Mouse (Mus musculus) layer of hippocampus, adult 11-12 months (tissue): ENCODE results near the gene Rasa2.

ENCODE experiments used
- DNase-seq: peaks from one replicate; pipeline ENCODE4 v3.0.0; 2022; ENCODE audit warnings: low spot score

The Rasa2 gene

GRCm38 (mm10) chr9:96638508-96638907 is 7.1 kb upstream of the Rasa2 start:
- DNase-seq = no peak

DNA sequence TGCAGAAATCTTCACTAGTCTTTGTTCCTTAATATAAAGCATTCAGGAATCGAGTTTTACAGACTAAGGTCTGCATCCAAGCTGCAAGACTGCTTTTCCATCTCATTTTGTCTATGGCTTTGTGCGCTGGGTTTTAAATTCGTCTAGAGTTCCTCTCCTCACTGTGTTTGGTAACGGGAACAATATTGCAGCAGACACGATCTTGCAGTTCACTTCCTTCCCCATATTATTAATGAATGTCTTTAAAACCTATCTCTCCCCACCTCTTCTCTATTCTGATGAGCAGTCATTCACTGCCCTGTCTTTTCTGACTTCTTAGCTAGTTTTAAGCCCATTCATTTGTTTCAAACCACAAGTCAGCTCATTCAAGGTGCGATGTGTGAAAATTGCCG is 5.7 kb upstream of the Rasa2 start:
- no peak for DNase-seq

DNA sequence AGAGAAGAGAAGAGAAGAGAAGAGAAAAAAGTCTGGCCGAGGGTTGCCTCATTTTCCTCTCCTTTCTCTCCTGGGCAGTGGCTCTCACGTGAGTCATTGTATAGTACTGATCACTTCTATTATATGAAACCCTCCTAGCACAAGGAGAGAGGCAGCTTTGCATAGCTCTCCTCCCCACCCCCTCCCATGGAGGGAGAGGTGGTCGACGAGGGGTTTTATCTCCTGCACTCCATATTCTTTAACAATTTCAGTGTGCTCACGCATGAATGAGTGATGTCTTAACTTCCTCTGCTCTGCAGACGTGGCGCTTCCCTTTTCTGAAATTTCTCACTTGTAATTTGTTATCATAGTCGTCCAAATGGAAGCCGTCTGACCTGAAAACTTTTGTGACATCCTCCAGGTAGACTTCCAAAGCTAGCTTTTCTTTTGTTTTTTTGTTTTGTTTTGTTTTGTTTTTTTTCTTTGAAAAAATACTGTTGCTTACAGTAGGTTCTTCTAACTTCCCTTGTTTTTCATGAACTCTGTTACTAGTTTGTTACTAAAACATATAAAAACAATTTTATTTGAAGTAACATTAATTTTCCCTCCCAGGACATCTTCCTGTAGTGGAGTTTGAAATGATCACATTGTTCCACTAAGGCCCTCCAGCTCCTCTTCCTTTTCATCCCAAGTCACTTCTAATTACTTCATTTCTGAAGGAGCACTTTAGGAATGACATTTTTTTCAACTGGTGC is 5.2 kb upstream of the Rasa2 start:
- DNase-seq = no peak

DNA sequence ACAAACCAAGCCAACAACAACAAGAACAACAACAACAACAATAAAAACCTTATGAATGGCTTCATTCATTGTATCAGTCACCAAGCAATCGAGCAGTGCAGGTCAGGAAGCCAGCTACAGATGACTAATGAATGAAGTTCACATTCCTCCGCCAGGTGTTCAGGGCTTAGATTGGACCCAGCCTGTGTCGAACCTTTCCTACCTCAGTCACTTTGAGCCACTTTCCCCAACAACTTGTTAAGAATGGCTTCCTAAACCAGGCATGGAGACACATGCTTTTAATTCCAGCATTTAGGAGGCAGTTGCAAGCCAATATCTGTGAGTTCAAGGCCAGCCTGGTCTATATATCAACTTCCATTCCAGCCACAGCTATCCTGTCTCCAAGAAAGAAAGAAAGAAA is 4.5 kb upstream of the Rasa2 start:
- DNase-seq = no peak

- no peak for DNase-seq
These were observed 3.8 kb upstream of the Rasa2 start for GRCm38 (mm10) chr9:96635176-96635575.

GRCm38 (mm10) chr9:96633771-96634170 is 2.4 kb upstream of the Rasa2 start:
- no peak for DNase-seq

GRCm38 (mm10) chr9:96632756-96633155 is 1.3 kb upstream of the Rasa2 start:
- DNase-seq = no peak

- no peak for DNase-seq
These were observed 765 bp upstream of the Rasa2 start for GRCm38 (mm10) chr9:96632073-96632690.

DNA sequence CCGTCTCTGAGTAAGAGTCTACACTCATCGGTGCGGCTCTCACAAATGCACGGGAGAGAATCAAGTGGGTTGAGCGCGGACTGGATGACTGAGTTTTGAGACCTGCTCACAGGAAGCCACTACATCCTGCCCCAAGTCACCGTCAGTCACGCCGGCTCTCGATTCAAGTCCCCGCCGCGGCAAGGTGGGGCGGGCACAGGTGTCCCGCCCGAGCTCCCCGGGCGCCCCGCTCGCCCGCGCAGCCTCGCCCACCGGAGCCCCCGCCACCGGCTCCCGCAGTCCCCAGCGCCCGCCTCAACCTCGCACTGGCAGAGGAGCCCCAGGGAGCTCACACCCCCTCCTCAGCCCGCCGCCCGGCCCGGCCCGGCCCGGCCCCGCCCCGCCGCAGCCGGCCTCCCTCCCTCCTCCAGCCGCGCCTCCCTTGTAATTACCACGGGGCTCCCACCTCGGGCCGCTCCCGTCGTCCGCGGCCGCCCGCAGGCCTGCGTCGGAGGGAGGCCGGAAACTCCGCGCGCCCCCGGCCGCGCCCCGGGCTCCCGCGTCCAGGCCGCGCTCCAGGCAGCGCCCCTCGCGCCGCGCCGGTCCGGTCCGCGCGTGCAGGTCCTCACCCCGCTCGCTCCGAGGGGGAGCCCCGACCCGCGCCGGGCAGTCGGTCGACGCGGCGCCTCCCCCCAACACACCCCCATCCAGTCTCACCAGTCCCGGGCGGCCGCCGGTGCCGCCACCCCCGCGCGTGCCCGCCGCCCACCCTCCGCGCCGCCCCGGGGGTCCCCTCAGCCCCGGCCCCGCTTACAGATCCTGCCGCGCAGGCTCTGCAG is 637 bp downstream of the Rasa2 start:
- DNase-seq = peak; percentile 17

DNA sequence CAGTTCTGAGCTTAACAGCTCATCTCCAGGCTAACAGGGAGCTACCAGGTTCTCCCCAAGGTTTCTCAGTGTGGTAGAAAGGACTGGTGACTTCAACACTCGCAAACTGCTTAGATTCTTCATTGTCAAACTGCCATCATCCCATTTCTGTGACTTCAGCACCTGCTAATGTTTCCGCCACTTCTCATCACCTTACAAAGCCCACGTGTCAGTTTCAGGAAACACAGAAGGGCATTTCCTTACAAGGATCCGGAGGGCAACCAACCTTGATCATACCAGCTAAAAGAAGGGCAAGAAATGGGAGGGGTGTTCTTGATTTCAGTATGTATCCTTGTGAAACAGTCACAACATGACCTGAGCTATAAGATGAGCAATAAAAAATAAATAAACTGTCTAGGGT is 2.3 kb downstream of the Rasa2 start:
- DNase-seq = no peak

DNA sequence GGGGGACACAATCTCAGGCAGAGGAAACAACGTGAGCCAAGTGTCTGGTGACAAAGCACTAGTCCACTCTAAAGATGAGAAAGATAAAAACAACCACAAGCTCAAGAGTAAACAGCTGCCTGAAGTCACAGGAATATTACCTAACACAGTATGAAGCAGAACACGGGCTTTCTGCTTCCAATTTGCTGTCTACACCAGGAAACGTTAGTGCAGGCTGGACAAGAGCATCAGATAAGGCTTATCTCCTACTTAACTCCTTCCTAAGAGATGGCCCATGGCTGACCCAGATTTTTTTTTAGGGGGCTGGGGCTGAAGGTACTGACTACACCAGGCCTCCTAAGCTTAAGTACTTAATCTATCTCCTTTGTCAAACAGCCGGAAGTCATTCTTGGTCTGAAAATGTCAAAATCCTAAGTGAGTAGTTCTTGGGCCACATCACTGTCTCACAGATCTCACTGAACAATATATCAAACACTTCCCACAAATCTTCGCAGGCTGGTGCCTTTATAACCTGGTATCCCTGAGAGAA is 3.8 kb downstream of the Rasa2 start:
- no peak for DNase-seq

DNA sequence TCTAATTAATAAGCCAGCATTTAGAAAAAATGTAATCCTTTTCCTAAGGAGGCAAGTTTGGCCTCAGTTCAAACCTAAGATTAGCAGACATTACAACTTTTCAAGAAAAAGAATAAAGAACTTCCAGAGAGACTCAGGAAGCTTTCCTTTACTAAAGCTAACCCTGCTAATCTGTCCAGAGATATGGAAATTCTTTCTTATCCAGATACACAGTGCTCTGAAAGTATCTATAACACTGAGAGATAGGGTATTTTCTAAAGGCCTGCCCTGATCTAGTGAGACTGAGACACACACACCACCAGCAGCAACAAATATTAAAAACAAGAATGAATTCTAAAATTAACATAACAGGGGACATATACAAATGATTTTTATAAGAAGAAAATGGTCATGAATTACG is 4.4 kb downstream of the Rasa2 start:
- DNase-seq = no peak

DNA sequence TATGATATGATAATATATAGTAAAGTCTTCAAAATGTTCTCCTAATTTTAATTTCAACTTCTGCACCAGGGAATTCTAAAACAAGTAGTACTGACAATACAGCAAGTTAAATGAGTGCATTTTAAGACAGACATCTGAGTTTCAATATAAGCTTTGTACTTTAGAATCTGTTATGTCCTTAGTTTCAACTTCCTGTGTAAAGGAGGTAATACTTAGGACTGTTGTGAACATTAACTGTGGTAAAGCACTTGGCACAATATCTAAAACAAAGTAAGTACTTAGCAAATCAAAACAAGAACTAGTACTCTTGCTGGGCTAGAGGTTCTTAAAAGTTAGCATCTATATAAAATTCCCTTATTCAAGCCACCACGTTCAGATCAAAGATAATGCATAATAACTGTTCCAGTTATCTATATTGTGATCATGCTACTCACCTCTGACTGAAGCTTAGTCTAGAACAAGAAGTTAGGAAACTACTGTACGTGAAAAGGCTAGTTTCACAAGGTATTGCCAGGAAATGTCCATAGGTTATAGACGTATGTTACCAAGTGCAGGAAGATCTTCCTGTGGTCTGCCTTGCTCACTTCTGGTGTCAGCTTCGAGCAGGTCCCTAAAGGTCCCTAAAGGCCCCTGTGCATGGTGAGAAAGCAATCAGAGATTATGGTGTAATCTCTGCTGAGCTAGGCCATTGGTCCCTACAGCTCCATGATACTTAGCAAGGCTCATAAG is 12.8 kb downstream of the Rasa2 start:
- DNase-seq = no peak

DNA sequence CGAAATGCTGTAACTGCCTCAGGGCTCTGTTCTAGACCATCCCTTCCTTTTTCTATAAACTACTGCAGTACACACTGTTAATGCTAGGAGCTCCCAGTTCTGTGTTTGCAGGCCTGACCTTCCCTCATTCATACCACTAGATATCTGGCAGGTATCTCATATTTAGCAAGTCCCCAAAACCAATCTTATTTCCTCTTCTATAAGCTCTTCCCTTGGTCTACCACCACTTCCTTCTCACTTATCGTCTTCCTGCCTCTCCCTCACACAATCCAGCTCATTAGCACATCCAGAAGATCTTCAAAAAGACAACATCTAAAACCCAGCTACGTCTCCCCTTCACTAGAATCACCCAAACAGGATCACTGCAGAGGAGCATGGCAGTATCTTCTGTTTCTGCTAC is 19.1 kb downstream of the Rasa2 start:
- DNase-seq = no peak

DNA sequence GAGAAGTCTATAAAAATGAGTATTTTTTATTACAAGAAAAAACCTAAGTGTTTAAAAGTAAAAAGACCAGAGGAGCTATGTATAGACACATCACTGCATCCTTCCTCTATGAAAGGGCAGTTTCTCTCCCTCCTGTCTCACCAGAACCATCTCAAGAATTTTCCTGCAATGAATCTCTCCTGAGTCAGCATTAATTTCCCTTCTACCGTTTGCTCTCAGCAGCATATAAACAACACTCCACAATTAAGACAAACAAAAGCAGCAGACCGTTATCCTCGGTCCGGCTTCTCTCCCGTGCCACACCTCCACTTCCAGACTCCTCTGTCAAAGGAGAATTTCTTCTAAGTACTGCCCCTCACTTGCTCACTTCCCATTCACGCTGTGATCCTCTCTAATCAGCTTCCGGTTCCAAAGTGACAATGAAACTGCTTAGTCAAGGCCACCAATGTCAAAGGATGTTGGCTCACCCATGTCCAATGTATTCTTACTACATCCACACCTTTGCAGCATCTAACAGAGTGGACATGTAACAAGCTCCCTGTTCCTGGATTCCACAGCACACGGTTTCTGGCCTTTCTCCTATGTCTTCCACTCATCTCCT is 19.6 kb downstream of the Rasa2 start:
- DNase-seq = no peak

DNA sequence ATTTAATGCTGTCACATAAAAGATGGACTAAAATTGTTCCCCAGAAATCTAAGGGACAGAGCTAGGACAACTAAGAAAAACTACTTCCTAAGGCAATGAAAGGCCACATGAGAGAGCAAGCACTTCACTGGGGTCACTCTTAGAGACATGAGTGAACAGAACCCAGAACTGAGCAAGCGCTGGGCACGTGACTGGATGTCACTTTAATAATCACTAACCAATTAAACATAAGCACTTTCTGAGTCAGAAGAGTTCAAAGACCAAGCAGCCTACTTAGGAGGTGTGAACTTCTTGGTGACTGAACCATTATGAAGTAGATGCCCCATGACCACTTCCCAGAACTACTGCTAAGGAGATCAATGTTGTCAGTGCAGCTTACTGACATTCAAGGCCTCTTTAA is 20.6 kb downstream of the Rasa2 start:
- DNase-seq = no peak

GRCm38 (mm10) chr9:96603416-96603815 is 28.0 kb downstream of the Rasa2 start:
- no peak for DNase-seq

DNA sequence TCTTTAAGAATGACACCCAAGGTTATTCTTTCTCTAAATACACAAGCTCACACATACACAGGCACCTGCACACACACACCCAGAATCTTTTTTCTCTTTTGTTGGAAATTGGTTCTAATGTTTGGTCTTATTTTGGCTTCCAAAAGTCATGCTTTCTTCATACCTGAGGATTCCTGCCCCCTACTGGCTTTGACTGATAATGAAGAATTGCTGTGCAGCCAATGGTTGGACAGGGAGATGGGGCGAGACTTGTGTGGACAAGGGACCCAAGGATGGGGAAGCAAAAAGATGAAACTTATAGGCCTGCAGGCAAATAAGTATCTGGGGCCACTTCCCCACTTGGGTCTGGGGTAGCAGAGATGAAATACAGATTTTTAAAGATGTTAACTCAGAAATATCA is 33.5 kb downstream of the Rasa2 start:
- DNase-seq = no peak

GRCm38 (mm10) chr9:96592670-96593600 is 38.5 kb downstream of the Rasa2 start:
- no peak for DNase-seq

GRCm38 (mm10) chr9:96589346-96589745 is 42.1 kb downstream of the Rasa2 start:
- DNase-seq = no peak

DNA sequence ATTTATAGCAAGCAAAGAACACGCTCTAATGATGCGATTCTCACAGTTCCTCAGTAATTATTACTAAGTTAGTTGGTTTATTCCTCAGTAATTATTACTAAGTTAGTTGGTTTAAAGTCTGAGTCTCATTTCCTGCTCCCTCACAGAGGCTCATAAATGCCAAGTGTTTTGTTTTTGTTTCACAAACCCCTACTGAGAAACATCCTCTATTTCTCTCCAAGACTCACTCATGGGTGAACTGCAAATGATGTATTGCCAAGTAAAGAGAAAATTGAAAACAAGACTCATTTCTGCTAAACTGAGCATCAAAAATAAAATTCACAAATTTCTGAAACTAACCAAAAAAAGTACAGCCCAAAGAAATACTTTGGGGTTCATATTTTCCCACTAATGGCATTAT is 47.9 kb downstream of the Rasa2 start:
- no peak for DNase-seq
